Mouse (Mus musculus) G1E (cell line): ENCODE measurements around the gene Creg1.

Experiments used
- CTCF ChIP-seq: IDR thresholded peaks from 2 replicates; pipeline ENCODE4 v1.5.1; 2012; ENCODE audit warnings: low read depth, low read length, inconsistent platforms, mixed read lengths
- GATA2 ChIP-seq: IDR thresholded peaks from 2 replicates; pipeline ENCODE4 v1.6.1; 2012; ENCODE audit warnings: low read depth, low read length, inconsistent platforms, borderline replicate concordance
- TAL1 ChIP-seq: conservative IDR thresholded peaks from 2 replicates; pipeline ENCODE4 v1.6.1; 2012; ENCODE audit warnings: low read depth, low read length, inconsistent platforms, mixed read lengths

- no peak for TF ChIP-seq CTCF
- TF ChIP-seq TAL1, result no peak
- TF ChIP-seq GATA2, result no peak
Observed at GRCm38 (mm10) chr1:165822031-165822430, 58.5 kb downstream of the Creg1 start.
